Mouse (Mus musculus) ES-Bruce4 (cell line): ENCODE data around the gene Nlrx1. TPM values are rescaled to one million over a fixed set of nuclear protein-coding genes. Genes with fewer than 3 reads are reported as not detected.

Experiments
- H3K27ac ChIP-seq: 2 replicates; pipeline ENCODE4 v1.5.1; 2012; ENCODE audit warnings: low read length, inconsistent platforms; ENCODE audit not compliant: insufficient read depth
- H3K27me3 ChIP-seq: 2 replicates; pipeline ENCODE4 v1.6.1; 2012; ENCODE audit warnings: mild to moderate bottlenecking, low read length, inconsistent platforms; ENCODE audit not compliant: control insufficient read depth, poor library complexity, insufficient read depth, severe bottlenecking
- H3K36me3 ChIP-seq: 2 replicates; pipeline ENCODE4 v1.6.1; 2012; ENCODE audit warnings: inconsistent platforms, mild to moderate bottlenecking, low read length, moderate library complexity; ENCODE audit not compliant: control insufficient read depth, poor library complexity, insufficient read depth, severe bottlenecking
- H3K4me1 ChIP-seq: one replicate; pipeline ENCODE4 v1.8.1; 2011; ENCODE audit warnings: low read length; ENCODE audit not compliant: control insufficient read depth, insufficient read depth
- H3K4me3 ChIP-seq: 2 replicates; pipeline ENCODE4 v1.5.1; 2011; ENCODE audit warnings: low read depth, mild to moderate bottlenecking, low read length
- H3K9ac ChIP-seq: 2 replicates; pipeline ENCODE4 v1.6.1; 2012; ENCODE audit warnings: low read depth, mild to moderate bottlenecking, inconsistent platforms; ENCODE audit not compliant: poor library complexity, severe bottlenecking
- H3K9me3 ChIP-seq: replicated peaks from 2 replicates; pipeline ENCODE4 v1.6.1; 2012; ENCODE audit warnings: mild to moderate bottlenecking, low read length, inconsistent platforms; ENCODE audit not compliant: control insufficient read depth, poor library complexity, insufficient read depth, severe bottlenecking
- CTCF ChIP-seq: IDR thresholded peaks from one replicate; pipeline ENCODE4 v1.8.1; 2011; ENCODE audit warnings: low read depth, low read length
- EP300 ChIP-seq: IDR thresholded peaks from 2 replicates; pipeline ENCODE4 v1.6.1; 2011; ENCODE audit warnings: low read depth, low read length; ENCODE audit not compliant: insufficient read depth
- POLR2A ChIP-seq: IDR thresholded peaks from one replicate; pipeline ENCODE4 v1.8.1; 2011; ENCODE audit warnings: low read length; ENCODE audit not compliant: insufficient read depth
- polyA plus RNA-seq: library from polyadenylated mRNA; stranded (reverse); fragments of >200 nt; gene quantifications from 2 replicates; pipeline ENCODE4 v1.2.4, GENCODE M21; 2011; ENCODE audit warnings: low read depth; ENCODE audit not compliant: missing spikeins, insufficient read depth, insufficient read length

The Nlrx1 gene
- polyA plus RNA-seq, 1 experiment = 1.6 TPM

DNA sequence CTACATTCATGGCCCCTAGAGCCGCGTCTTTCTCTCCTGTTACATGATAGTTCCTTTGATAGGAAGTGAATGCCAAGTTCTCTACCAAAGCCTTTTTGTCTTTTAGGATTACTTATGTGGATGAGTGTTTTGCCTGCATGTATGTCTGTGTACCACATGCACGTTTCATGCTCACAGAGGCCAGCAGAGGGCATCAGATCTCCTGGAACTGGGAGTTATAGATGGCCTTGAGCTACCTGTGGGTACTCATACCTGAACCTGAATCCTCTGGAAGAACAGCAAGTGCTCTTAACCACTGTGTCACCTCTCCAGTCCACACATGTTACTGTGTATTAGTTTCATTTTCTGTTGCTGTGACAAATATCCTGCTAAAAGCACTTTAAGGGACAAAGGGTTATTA lies 24.1 kb upstream of the Nlrx1 start:
- H3K9me3 ChIP-seq = no peaks in the 10 kb centered on the region
- H3K4me3 ChIP-seq = no peak overlapping the region
- no peak for TF ChIP-seq POLR2A
- no peak for TF ChIP-seq EP300
- peak; percentile 53 for TF ChIP-seq CTCF
- no peak overlapping the region for H3K9ac ChIP-seq
- H3K36me3 ChIP-seq = peaks cover 27% of the 10 kb centered on the region
- H3K4me1 ChIP-seq = peaks cover 1% of the 10 kb centered on the region
- no peak overlapping the region for H3K27ac ChIP-seq
- H3K27me3 ChIP-seq = peaks cover 3% of the 10 kb centered on the region; the same call in 1 of the 2 replicates

DNA sequence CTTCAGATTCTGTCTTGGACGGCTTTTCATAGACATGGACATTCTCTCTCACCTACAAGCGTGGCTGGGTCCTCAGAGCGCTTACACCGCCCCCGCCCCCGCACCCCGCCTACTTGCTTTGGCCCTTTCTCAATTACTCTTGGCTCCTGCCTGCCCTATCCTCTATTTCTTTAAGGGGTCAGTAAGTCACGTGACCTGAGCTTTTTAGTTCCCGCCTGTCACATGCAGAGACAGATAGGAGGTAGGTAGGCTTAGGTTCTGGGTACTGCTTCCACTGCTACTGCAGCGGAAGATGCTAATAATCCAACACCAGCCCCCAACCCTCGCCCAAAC lies 20.5 kb upstream of the Nlrx1 start:
- Histone ChIP-seq H3K9ac (no peak overlapping the region), H3K4me1 (peaks cover 1% of the 10 kb centered on the region), H3K4me3 (no peak overlapping the region), H3K36me3 (peaks cover 8% of the 10 kb centered on the region), H3K9me3 (no peaks in the 10 kb centered on the region), H3K27me3 (peaks cover 3% of the 10 kb centered on the region), H3K27ac (no peak overlapping the region)
- no peak for TF ChIP-seq CTCF

DNA sequence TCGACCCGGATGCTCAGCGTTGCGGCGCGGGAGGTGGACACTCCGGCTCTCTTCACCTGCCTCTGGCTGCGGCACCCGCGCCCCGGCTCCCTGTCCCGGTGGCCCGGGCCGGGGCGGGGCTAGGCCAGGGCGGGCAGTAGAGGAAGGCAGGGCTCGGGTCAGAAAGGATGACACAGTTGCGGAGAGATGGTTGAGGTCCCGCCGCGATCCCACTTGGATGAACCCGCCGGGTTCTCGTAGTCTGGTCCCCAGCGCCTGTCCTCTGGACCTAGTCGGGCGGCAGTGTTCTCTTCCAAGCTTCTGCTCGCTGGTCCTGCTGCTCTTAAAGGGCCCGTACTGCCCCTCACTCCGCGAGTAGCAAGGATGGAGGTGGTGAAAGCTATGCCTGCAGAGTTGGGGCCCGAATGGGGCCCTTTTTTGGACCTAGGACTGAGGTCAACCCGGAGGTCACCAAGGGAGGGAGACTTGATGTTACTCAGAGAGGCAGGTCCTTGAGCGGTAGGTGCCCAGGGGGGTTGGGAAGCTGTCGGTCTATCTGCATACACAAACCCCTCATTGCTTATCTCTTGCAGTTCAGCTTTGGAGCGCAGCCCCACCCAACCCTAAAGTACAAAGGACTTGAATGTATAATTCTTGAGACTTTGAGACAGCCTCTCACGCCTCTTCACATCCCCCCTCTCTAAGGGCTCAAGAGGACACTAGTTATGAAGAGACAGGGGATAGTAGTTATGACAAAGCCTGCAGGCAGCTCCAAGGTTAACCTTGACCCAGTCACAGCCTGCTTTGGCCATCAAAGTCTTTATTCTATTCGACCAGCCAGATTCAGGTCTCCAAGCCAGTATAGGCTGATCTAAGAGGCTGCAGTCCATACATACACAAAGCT lies 19.9 kb upstream of the Nlrx1 start, which contains the start of gene Abcg4:
TSS of gene Abcg4 (minus strand) at position 540 of the 883 bp plus-strand sequence.
- peaks cover 3% of the 10 kb centered on the region for H3K27me3 ChIP-seq
- H3K27ac ChIP-seq = no peak within 1 kb of the TSS
- no peaks in the 10 kb centered on the region for H3K9me3 ChIP-seq

DNA sequence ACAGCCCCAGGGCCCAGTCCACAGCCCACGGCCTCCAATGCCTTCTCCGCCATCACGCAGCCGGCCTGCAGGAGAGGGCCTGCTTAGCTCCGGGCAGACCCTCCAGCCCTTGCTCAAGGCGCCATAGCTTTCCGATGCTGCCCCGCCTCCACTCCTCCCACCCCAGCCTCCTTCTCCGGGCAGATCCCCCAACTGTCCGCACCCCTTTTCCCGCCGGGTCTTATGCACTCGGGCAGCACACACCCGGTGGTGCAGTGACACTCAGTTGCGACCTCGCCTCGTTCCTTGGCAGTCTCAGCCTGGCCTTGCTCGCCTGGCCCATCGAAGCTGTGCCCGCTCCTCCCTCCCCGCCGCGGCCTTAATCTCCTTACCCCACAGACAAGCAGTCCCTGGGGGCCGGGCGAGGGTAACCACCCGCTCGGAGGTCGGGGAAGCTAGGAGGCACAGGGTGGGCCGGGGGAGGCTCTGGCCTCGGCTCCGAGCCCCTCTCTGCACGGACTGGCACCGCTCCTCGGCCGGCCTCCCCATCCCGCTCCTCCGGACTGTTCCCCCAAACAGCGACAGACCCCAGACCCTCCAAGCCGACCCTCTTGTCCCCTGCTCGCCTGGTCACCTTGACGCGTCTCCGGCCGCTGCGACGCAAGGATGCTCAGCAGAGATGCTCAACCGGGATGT lies 19.1 kb upstream of the Nlrx1 start:
- H3K9me3 ChIP-seq = no peaks in the 10 kb centered on the region
- H3K27me3 ChIP-seq = peaks cover 3% of the 10 kb centered on the region
- TF ChIP-seq CTCF = no peak
- no peak for TF ChIP-seq POLR2A
- no peak for TF ChIP-seq EP300
- H3K9ac ChIP-seq = peak overlapping the region; percentile 28
- H3K27ac ChIP-seq = no peak overlapping the region
- peaks cover 4% of the 10 kb centered on the region; the same call in 1 of the 2 replicates for H3K36me3 ChIP-seq
- H3K4me3 ChIP-seq = peak overlapping the region; percentile 71
- H3K4me1 ChIP-seq = peaks cover 1% of the 10 kb centered on the region

More for the DNA sequence above, 19.9 kb upstream of the Nlrx1 start, which contains the start of gene Abcg4:
- H3K9ac ChIP-seq = peak within 1 kb of the TSS; percentile 28
- H3K4me1 ChIP-seq = peaks cover 1% of the 10 kb centered on the region
- TF ChIP-seq EP300 (no peak), POLR2A (no peak), CTCF (no peak)
- H3K36me3 ChIP-seq = peaks cover 6% of the 10 kb centered on the region
- H3K4me3 ChIP-seq = peak within 1 kb of the TSS; percentile 71

DNA sequence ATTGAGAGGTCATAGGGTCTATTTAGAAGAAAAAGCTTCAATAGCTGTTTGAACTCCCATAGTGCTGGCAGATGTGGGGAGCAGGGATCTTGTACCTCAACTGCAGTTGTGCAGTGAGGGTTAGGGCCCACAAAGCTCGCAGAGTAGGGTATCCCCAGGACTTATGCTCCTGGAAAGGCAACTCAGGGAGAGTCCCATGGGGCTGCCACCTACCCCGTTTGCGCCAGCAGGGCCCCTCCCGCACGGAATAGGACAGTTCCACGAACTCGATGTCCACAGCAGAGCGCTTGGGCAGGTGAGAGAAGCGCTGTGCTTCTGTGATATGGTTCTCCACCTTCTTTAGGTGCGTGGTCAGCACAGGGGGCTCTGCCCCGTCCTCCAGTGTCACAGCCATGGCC lies 18.6 kb upstream of the Nlrx1 start:
- no peak for TF ChIP-seq POLR2A
- no peak for TF ChIP-seq CTCF
- no peak for TF ChIP-seq EP300
- H3K4me3 ChIP-seq = peak overlapping the region; percentile 71
- H3K4me1 ChIP-seq = peaks cover 1% of the 10 kb centered on the region
- H3K27me3 ChIP-seq = peaks cover 3% of the 10 kb centered on the region
- peak overlapping the region; percentile 28 for H3K9ac ChIP-seq
- no peaks in the 10 kb centered on the region for H3K9me3 ChIP-seq
- no peaks in the 10 kb centered on the region for H3K36me3 ChIP-seq
- H3K27ac ChIP-seq = no peak overlapping the region

DNA sequence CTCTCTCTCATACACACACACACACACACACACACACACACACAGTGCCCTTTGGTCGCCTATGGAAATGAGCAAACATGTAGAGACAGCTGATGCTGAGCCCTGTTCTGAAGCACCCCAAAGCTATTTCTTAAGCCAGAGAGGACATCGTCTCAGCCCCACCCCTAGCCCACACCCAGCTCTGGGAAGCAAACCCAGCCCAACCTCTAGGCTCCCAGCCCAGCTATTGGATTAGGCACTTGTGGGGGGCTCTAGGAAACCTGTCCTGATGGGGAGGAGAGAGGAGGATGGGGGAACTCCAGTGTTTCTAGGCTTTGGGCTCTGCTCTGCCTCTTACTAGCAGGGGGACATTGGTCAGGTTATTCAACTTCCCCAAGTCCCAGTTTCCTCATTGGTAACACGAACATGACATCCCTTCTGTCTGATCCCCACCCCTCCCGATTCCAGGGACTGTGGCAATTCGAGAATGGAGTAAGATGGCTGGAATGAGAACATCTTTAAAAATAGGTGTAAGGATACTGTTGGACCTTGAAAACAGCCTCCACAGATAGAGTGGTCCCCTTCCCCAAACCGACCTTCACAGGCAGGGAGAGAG lies 18.0 kb upstream of the Nlrx1 start:
- peaks cover 3% of the 10 kb centered on the region for H3K27me3 ChIP-seq
- H3K4me1 ChIP-seq = peaks cover 1% of the 10 kb centered on the region
- TF ChIP-seq EP300 (no peak), CTCF (no peak), POLR2A (no peak)
- H3K36me3 ChIP-seq = no peaks in the 10 kb centered on the region
- no peak overlapping the region for H3K9ac ChIP-seq
- H3K27ac ChIP-seq = no peak overlapping the region
- no peaks in the 10 kb centered on the region for H3K9me3 ChIP-seq
- H3K4me3 ChIP-seq = no peak overlapping the region
